Mouse (Mus musculus) ES-Bruce4 (cell line): Measurements from ENCODE around the gene Klf1. TPM values are rescaled to one million over a fixed set of nuclear protein-coding genes. Genes with fewer than 3 reads are reported as not detected.
A peak's percentile ranks its signal among the peaks of the same experiment; 100 is the strongest.

Experiments used
- H3K27ac ChIP-seq: 2 replicates; pipeline ENCODE4 v1.5.1; 2012; ENCODE audit warnings: low read length, inconsistent platforms; ENCODE audit not compliant: insufficient read depth
- H3K27me3 ChIP-seq: 2 replicates; pipeline ENCODE4 v1.6.1; 2012; ENCODE audit warnings: mild to moderate bottlenecking, low read length, inconsistent platforms; ENCODE audit not compliant: control insufficient read depth, poor library complexity, insufficient read depth, severe bottlenecking
- H3K36me3 ChIP-seq: 2 replicates; pipeline ENCODE4 v1.6.1; 2012; ENCODE audit warnings: inconsistent platforms, mild to moderate bottlenecking, low read length, moderate library complexity; ENCODE audit not compliant: control insufficient read depth, poor library complexity, insufficient read depth, severe bottlenecking
- H3K4me1 ChIP-seq: one replicate; pipeline ENCODE4 v1.8.1; 2011; ENCODE audit warnings: low read length; ENCODE audit not compliant: control insufficient read depth, insufficient read depth
- H3K4me3 ChIP-seq: 2 replicates; pipeline ENCODE4 v1.5.1; 2011; ENCODE audit warnings: low read depth, mild to moderate bottlenecking, low read length
- H3K9ac ChIP-seq: 2 replicates; pipeline ENCODE4 v1.6.1; 2012; ENCODE audit warnings: low read depth, mild to moderate bottlenecking, inconsistent platforms; ENCODE audit not compliant: poor library complexity, severe bottlenecking
- H3K9me3 ChIP-seq: replicated peaks from 2 replicates; pipeline ENCODE4 v1.6.1; 2012; ENCODE audit warnings: mild to moderate bottlenecking, low read length, inconsistent platforms; ENCODE audit not compliant: control insufficient read depth, poor library complexity, insufficient read depth, severe bottlenecking
- CTCF ChIP-seq: IDR thresholded peaks from one replicate; pipeline ENCODE4 v1.8.1; 2011; ENCODE audit warnings: low read depth, low read length
- EP300 ChIP-seq: IDR thresholded peaks from 2 replicates; pipeline ENCODE4 v1.6.1; 2011; ENCODE audit warnings: low read depth, low read length; ENCODE audit not compliant: insufficient read depth
- POLR2A ChIP-seq: IDR thresholded peaks from one replicate; pipeline ENCODE4 v1.8.1; 2011; ENCODE audit warnings: low read length; ENCODE audit not compliant: insufficient read depth
- polyA plus RNA-seq: library from polyadenylated mRNA; stranded (reverse); fragments of >200 nt; gene quantifications from 2 replicates; pipeline ENCODE4 v1.2.4, GENCODE M21; 2011; ENCODE audit warnings: low read depth; ENCODE audit not compliant: missing spikeins, insufficient read depth, insufficient read length

Klf1 gene
- polyA plus RNA-seq, 1 experiment, result not detected

GRCm38 (mm10) chr8:84889141-84889540 lies 12.6 kb upstream of the Klf1 start:
- H3K27ac ChIP-seq, result no peak overlapping the region
- TF ChIP-seq POLR2A (no peak), CTCF (no peak), EP300 (no peak)
- no peaks in the 10 kb centered on the region for H3K4me1 ChIP-seq
- no peak overlapping the region for H3K9ac ChIP-seq
- H3K4me3 ChIP-seq, result no peak overlapping the region
- H3K36me3 ChIP-seq, result peaks cover 67% of the 10 kb centered on the region
- no peaks in the 10 kb centered on the region for H3K9me3 ChIP-seq
- no peaks in the 10 kb centered on the region for H3K27me3 ChIP-seq

GRCm38 (mm10) chr8:84892993-84893708 lies 8.6 kb upstream of the Klf1 start:
- peak overlapping the region; percentile 62 for H3K27ac ChIP-seq
- H3K9me3 ChIP-seq, result no peaks in the 10 kb centered on the region
- peak overlapping the region; percentile 76 for H3K9ac ChIP-seq
- peaks cover 30% of the 10 kb centered on the region for H3K36me3 ChIP-seq
- no peaks in the 10 kb centered on the region for H3K27me3 ChIP-seq
- H3K4me3 ChIP-seq, result peak overlapping the region; percentile 77
- no peak for TF ChIP-seq EP300
- no peak for TF ChIP-seq CTCF
- TF ChIP-seq POLR2A, result no peak
- no peaks in the 10 kb centered on the region for H3K4me1 ChIP-seq

GRCm38 (mm10) chr8:84893709-84894134 lies 8.0 kb upstream of the Klf1 start, which contains the start of gene Gcdh:
Gcdh (minus strand) TSS chr8:84893921.
- H3K27ac ChIP-seq, result peak within 1 kb of the TSS; percentile 62

GRCm38 (mm10) chr8:84895963-84896362 lies 5.8 kb upstream of the Klf1 start:
- Histone ChIP-seq H3K4me1 (no peaks in the 10 kb centered on the region), H3K9me3 (no peaks in the 10 kb centered on the region), H3K36me3 (peaks cover 10% of the 10 kb centered on the region), H3K9ac (no peak overlapping the region), H3K27ac (no peak overlapping the region), H3K27me3 (no peaks in the 10 kb centered on the region), H3K4me3 (no peak overlapping the region)
- TF ChIP-seq POLR2A (no peak), CTCF (no peak), EP300 (no peak)

More at GRCm38 (mm10) chr8:84893709-84894134, 8.0 kb upstream of the Klf1 start, which contains the start of gene Gcdh:
- Histone ChIP-seq H3K36me3 (peaks cover 24% of the 10 kb centered on the region), H3K9me3 (no peaks in the 10 kb centered on the region), H3K9ac (peak within 1 kb of the TSS; percentile 76), H3K27me3 (no peaks in the 10 kb centered on the region), H3K4me3 (peak within 1 kb of the TSS; percentile 77), H3K4me1 (no peaks in the 10 kb centered on the region)
- TF ChIP-seq CTCF (no peak), POLR2A (peak; percentile 63)

- Histone ChIP-seq H3K9me3 (no peaks in the 10 kb centered on the region), H3K36me3 (no peaks in the 10 kb centered on the region), H3K27me3 (no peaks in the 10 kb centered on the region), H3K9ac (no peak overlapping the region), H3K4me3 (no peak overlapping the region), H3K4me1 (peaks cover 9% of the 10 kb centered on the region), H3K27ac (no peak overlapping the region)
- TF ChIP-seq CTCF (no peak), EP300 (no peak), POLR2A (no peak)
Observed at GRCm38 (mm10) chr8:84901071-84901470, 657 bp upstream of the Klf1 start.

DNA sequence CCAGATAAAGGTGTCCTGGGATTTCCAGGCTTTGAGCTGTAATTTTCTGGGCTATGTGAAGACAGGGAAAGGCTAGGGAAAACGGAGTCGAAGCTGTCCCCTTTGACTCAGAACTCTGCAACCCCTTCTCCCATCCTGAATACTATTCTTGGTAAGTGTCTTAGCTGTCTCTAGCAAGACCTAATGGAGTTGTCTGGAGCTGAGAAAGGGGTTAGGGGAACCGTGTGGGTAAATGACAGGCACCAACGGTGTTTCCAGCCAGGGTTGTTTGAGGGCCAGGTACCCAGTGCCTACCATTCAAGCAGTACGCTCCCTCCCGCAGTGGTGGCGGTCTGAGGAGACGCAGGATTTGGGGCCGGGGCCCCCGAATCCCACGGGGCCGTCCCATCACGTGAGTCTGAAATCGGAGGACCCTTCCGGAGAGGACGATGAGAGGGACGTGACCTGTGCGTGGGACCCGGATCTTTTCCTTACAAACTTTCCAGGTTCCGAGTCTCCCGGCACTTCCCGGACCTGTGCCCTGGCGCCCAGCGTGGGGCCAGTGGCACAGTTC lies 715 bp downstream of the Klf1 start:
- peak overlapping the region; percentile 85 for H3K9ac ChIP-seq
- H3K27me3 ChIP-seq, result no peaks in the 10 kb centered on the region
- H3K9me3 ChIP-seq, result no peaks in the 10 kb centered on the region
- no peaks in the 10 kb centered on the region for H3K36me3 ChIP-seq
- peak overlapping the region; percentile 64 for H3K4me3 ChIP-seq
- H3K27ac ChIP-seq, result no peak overlapping the region
- peaks cover 9% of the 10 kb centered on the region for H3K4me1 ChIP-seq
- TF ChIP-seq CTCF, result no peak
